Mouse (Mus musculus) spleen, adult 2 months (tissue): ENCODE measurements around the gene Rpl38. TPM values are rescaled to one million over a fixed set of nuclear protein-coding genes. Genes with fewer than 3 reads are reported as not detected.

Experiments
- DNase-seq, 2 experiments: peaks; one replicate each; pipeline versions ENCODE4 v3.0.0 to v3.0.0-alpha.2; 2012 to 2021; ENCODE audit warnings: low spot score in 2 of 2, low read depth in 1 of 2
- H3K27ac ChIP-seq: fragments of 200-500 bp; 2 replicates; pipeline ENCODE4 v1.5.1; 2012; ENCODE audit warnings: low read length, inconsistent platforms; ENCODE audit not compliant: insufficient read depth
- H3K27me3 ChIP-seq: fragments of 200-500 bp; 2 replicates; pipeline ENCODE4 v1.6.1; 2012; ENCODE audit warnings: mild to moderate bottlenecking, moderate library complexity, low read length, inconsistent platforms; ENCODE audit not compliant: control insufficient read depth, insufficient read depth
- H3K36me3 ChIP-seq: fragments of 200-500 bp; 2 replicates; pipeline ENCODE4 v1.6.1; 2012; ENCODE audit warnings: mild to moderate bottlenecking, low read length, inconsistent platforms; ENCODE audit not compliant: control insufficient read depth, insufficient read depth
- H3K4me1 ChIP-seq: fragments of 200-500 bp; 2 replicates; pipeline ENCODE4 v1.6.1; 2011; ENCODE audit warnings: inconsistent platforms; ENCODE audit not compliant: control insufficient read depth, insufficient read depth, insufficient read length
- H3K4me3 ChIP-seq: fragments of 200-500 bp; 2 replicates; pipeline ENCODE4 v1.5.1; 2011; ENCODE audit warnings: mild to moderate bottlenecking, inconsistent platforms; ENCODE audit not compliant: insufficient read depth, insufficient read length; ENCODE audit errors: extremely low read depth
- CTCF ChIP-seq: fragments of 200-500 bp; IDR thresholded peaks from 2 replicates; pipeline ENCODE4 v1.5.1; 2011; ENCODE audit warnings: mild to moderate bottlenecking, inconsistent platforms; ENCODE audit not compliant: insufficient read depth, insufficient read length, insufficient replicate concordance; ENCODE audit errors: extremely low read depth
- POLR2A ChIP-seq: fragments of 200-500 bp; IDR thresholded peaks from 2 replicates; pipeline ENCODE4 v1.6.1; 2011; ENCODE audit warnings: low read depth, low read length, inconsistent platforms
- WGBS: fragments of 180-500 bp; shearing (Covaris S2); methylation state at CpG from one replicate; pipeline ENCODE4 v1.1.7; 2018; 5-methylcytosine and 5-hydroxymethylcytosine counted together
- polyA plus RNA-seq: library from polyadenylated mRNA; depleted of rRNA; stranded (reverse); fragments of >200 nt; gene quantifications from 2 replicates; pipeline ENCODE4 v1.2.3, GENCODE M21; 2012

Gene Rpl38
- polyA plus RNA-seq, 1 experiment, result 360 TPM

- no peak overlapping the region for H3K4me3 ChIP-seq
- H3K4me1 ChIP-seq, result no peaks in the 10 kb centered on the region
- no peaks in the 10 kb centered on the region for H3K36me3 ChIP-seq
- 82% methylated on average over 12 of the region's 12 CpGs for WGBS
- no peaks in the 10 kb centered on the region; the same call in 1 of the 2 replicates for H3K27me3 ChIP-seq
- DNase-seq, result no peak
- TF ChIP-seq CTCF (no peak), POLR2A (no peak)
- H3K27ac ChIP-seq, result no peak overlapping the region
Observed at GRCm38 (mm10) chr11:114642184-114642583, 26.1 kb upstream of the Rpl38 start.

DNA sequence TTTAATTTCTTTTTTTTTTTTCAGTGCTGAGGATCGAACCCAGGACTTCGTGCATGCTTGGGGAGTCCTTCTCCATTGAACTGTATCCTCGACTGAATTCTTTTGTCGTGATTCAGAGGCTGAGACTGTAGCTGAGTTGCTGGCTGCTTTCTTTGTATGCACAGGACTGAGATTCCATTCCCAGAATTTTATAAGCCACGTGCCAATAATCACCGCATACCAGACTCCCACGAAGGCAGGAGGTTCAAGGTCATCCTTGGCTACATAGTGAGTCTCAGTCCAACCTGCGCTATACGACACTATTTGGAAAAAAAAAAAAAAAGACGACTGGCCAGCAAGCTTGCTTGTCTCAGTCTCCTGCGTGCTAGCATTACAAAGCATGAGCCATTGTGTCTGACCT is 25.4 kb upstream of the Rpl38 start:
- H3K27ac ChIP-seq, result no peak overlapping the region
- 84% methylated on average over 11 of the region's 11 CpGs for WGBS
- H3K36me3 ChIP-seq, result no peaks in the 10 kb centered on the region
- no peak for TF ChIP-seq CTCF
- no peak for TF ChIP-seq POLR2A
- no peak overlapping the region for H3K4me3 ChIP-seq
- DNase-seq, result no peak
- no peaks in the 10 kb centered on the region for H3K4me1 ChIP-seq
- H3K27me3 ChIP-seq, result no peaks in the 10 kb centered on the region; the same call in 1 of the 2 replicates

- no peaks in the 10 kb centered on the region for H3K4me1 ChIP-seq
- no peaks in the 10 kb centered on the region for H3K36me3 ChIP-seq
- no peak for TF ChIP-seq POLR2A
- TF ChIP-seq CTCF, result no peak
- no peaks in the 10 kb centered on the region; the same call in 1 of the 2 replicates for H3K27me3 ChIP-seq
- DNase-seq, result no peak
- 55% methylated on average over 2 of the region's 2 CpGs for whole genome bisulfite sequencing
- no peak overlapping the region for H3K27ac ChIP-seq
- H3K4me3 ChIP-seq, result no peak overlapping the region
Observed at GRCm38 (mm10) chr11:114644122-114644521, 24.2 kb upstream of the Rpl38 start.

DNA sequence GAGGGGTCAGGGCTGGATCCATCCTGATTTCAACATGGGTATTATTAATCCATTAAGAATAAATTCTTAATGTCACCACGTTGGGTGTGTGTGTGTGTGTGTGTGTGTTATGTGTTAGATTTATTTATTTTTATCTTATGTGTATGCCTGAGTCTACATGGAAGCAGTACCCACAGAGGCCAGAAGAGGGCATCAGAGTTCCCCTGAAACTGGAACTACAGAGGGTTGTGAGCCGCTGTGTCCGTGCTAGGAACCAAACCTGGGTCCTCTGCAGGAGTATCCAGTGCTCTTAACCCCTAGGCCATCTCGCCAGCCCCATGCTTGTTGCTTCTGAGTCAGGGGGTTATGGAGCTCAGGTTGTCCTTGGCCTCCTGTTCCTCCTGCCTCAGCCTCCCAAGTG is 18.8 kb upstream of the Rpl38 start:
- Histone ChIP-seq H3K36me3 (no peaks in the 10 kb centered on the region), H3K27me3 (no peaks in the 10 kb centered on the region), H3K27ac (no peak overlapping the region), H3K4me1 (peaks cover under 1% of the 10 kb centered on the region; the same call in 1 of the 2 replicates), H3K4me3 (no peak overlapping the region)
- WGBS, result 67% methylated on average over 4 of the region's 4 CpGs
- no peak for DNase-seq
- TF ChIP-seq CTCF (no peak), POLR2A (no peak)

GRCm38 (mm10) chr11:114652531-114652930 is 15.8 kb upstream of the Rpl38 start:
- DNase-seq, result no peak
- WGBS, result 4% methylated on average over 16 of the region's 16 CpGs
- no peaks in the 10 kb centered on the region for H3K36me3 ChIP-seq
- H3K27me3 ChIP-seq, result no peaks in the 10 kb centered on the region
- H3K27ac ChIP-seq, result no peak overlapping the region
- TF ChIP-seq CTCF (no peak), POLR2A (no peak)
- H3K4me1 ChIP-seq, result peaks cover 6% of the 10 kb centered on the region; the same call in 1 of the 2 replicates
- no peak overlapping the region for H3K4me3 ChIP-seq

DNA sequence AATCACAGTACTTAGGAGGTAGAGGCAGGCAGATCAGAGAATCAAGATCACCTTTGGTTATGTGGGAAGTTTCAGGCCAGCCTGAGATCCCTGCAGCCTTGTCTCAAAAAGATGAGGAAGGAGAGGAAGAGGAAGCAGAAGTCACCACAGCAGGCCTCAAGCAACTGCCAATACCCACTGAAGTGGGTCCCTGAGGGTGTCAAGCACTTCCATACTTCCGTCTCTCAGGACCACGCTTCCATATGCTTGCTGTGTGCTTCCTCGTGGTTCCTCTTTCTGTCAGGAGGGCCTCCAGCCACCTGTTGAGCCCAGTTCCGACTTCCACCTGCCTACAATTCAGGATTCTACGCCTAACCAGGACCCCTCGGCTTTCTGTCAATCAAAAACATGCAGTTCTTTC is 14.7 kb upstream of the Rpl38 start:
- TF ChIP-seq POLR2A, result no peak
- TF ChIP-seq CTCF, result no peak
- H3K36me3 ChIP-seq, result no peaks in the 10 kb centered on the region
- peaks cover 6% of the 10 kb centered on the region; the same call in 1 of the 2 replicates for H3K4me1 ChIP-seq
- no peaks in the 10 kb centered on the region for H3K27me3 ChIP-seq
- 10% methylated on average over 6 of the region's 6 CpGs for WGBS
- H3K4me3 ChIP-seq, result no peak overlapping the region
- no peak for DNase-seq
- H3K27ac ChIP-seq, result no peak overlapping the region

DNA sequence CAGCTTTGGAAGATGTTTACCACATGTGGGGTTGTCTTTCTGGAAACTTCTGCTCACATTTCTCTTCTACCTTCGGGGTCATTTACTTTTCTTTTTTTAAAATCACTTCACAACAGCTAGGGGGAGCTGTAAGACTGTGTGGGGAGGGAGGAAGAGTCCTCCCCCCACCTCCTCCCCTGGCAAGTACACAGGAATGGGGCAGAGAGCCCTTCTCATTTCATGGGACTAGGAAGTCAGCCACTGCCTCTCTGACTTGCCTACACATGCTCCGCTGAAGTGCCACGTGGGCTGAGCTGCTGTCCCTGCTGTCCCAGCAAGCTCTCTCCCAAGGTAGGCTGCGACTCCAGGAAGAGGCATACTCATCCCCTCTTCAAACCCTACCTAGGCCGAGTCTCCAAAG is 13.8 kb upstream of the Rpl38 start:
- WGBS, result 27% methylated on average over 5 of the region's 5 CpGs
- H3K36me3 ChIP-seq, result no peaks in the 10 kb centered on the region
- no peak for DNase-seq
- TF ChIP-seq CTCF (no peak), POLR2A (no peak)
- H3K27me3 ChIP-seq, result no peaks in the 10 kb centered on the region
- H3K4me1 ChIP-seq, result peaks cover 6% of the 10 kb centered on the region; the same call in 1 of the 2 replicates
- H3K27ac ChIP-seq, result no peak overlapping the region
- H3K4me3 ChIP-seq, result no peak overlapping the region
